Mouse (Mus musculus): ENCODE measurements at regions not wholly inside any gene's neighbourhood (a gene's known extent, or its start where the extent isn't known, plus 50 kb on each side); places are given as distances from the start of the nearest gene placed in this dataset.
A peak's percentile ranks its signal among the peaks of the same experiment; 100 is the strongest.

GRCm38 (mm10) chr14:46636364-46636763, 124.0 kb upstream of the Cdkn3 start:
- no peaks in the 10 kb centered on the region for H3K4me1 ChIP-seq (replicated peaks)
- 68% methylated on average over 6 of the region's 6 CpGs for WGBS (ENCODE audit: insufficient replicate concordance)
- H3K9ac ChIP-seq: no peak overlapping the region
- no peak overlapping the region for H3K4me3 ChIP-seq (replicated peaks)
- H3K27ac ChIP-seq: no peak overlapping the region
- H3K4me2 ChIP-seq: no peak overlapping the region
- no peaks in the 10 kb centered on the region for H3K27me3 ChIP-seq
- DNase-seq (no peak), ATAC-seq (ENCODE audit: low read depth) (peak; percentile 23; the same call in 1 of the 2 replicates)
- H3K9me3 ChIP-seq (replicated peaks): no peaks in the 10 kb centered on the region
- H3K36me3 ChIP-seq: no peaks in the 10 kb centered on the region

- Histone ChIP-seq H3K27me3 (no peaks in the 10 kb centered on the region), H3K4me2 (no peak overlapping the region), H3K4me3 (replicated peaks) (no peak overlapping the region), H3K4me1 (replicated peaks) (no peaks in the 10 kb centered on the region), H3K9me3 (replicated peaks) (no peaks in the 10 kb centered on the region), H3K9ac (no peak overlapping the region), H3K36me3 (no peaks in the 10 kb centered on the region), H3K27ac (no peak overlapping the region)
- DNase-seq (no peak), ATAC-seq (ENCODE audit: low read depth) (no peak)
- WGBS (ENCODE audit: insufficient replicate concordance): 43% methylated on average over 3 of the region's 3 CpGs
Measured at GRCm38 (mm10) chr14:46635322-46635721, 125.0 kb upstream of the Cdkn3 start.

GRCm38 (mm10) chr14:46634656-46635244, 125.6 kb upstream of the Cdkn3 start:
- H3K4me1 ChIP-seq (replicated peaks): no peaks in the 10 kb centered on the region
- no peak overlapping the region for H3K9ac ChIP-seq
- no peak for ATAC-seq (ENCODE audit: low read depth)
- no peak for DNase-seq
- H3K4me2 ChIP-seq: no peak overlapping the region
- WGBS (ENCODE audit: insufficient replicate concordance): 64% methylated on average over 12 of the region's 12 CpGs
- no peak overlapping the region for H3K4me3 ChIP-seq (replicated peaks)
- H3K27me3 ChIP-seq: no peaks in the 10 kb centered on the region
- H3K9me3 ChIP-seq (replicated peaks): no peaks in the 10 kb centered on the region
- no peaks in the 10 kb centered on the region for H3K36me3 ChIP-seq
- no peak overlapping the region for H3K27ac ChIP-seq

- no peaks in the 10 kb centered on the region for H3K9me3 ChIP-seq (replicated peaks)
- DNase-seq (no peak), ATAC-seq (ENCODE audit: low read depth) (no peak)
- no peak overlapping the region for H3K4me3 ChIP-seq (replicated peaks)
- H3K27ac ChIP-seq: no peak overlapping the region
- H3K9ac ChIP-seq: no peak overlapping the region
- H3K27me3 ChIP-seq: no peaks in the 10 kb centered on the region
- no peaks in the 10 kb centered on the region for H3K4me1 ChIP-seq (replicated peaks)
- no peak overlapping the region for H3K4me2 ChIP-seq
- H3K36me3 ChIP-seq: no peaks in the 10 kb centered on the region
- WGBS (ENCODE audit: insufficient replicate concordance): 75% methylated on average over 10 of the region's 10 CpGs
Measured at GRCm38 (mm10) chr14:46634251-46634650, 126.1 kb upstream of the Cdkn3 start.

GRCm38 (mm10) chr14:46627690-46628089, 132.7 kb upstream of the Cdkn3 start:
- Histone ChIP-seq H3K27ac (no peak overlapping the region), H3K9me3 (replicated peaks) (no peaks in the 10 kb centered on the region), H3K4me3 (replicated peaks) (no peak overlapping the region), H3K36me3 (no peaks in the 10 kb centered on the region), H3K4me1 (replicated peaks) (peaks cover 16% of the 10 kb centered on the region), H3K9ac (no peak overlapping the region), H3K27me3 (no peaks in the 10 kb centered on the region), H3K4me2 (no peak overlapping the region)
- DNase-seq: no peak
- WGBS (ENCODE audit: insufficient replicate concordance): 75% methylated on average over 5 of the region's 5 CpGs
- no peak for ATAC-seq (ENCODE audit: low read depth)

- WGBS (ENCODE audit: insufficient replicate concordance): 83% methylated on average over 7 of the region's 7 CpGs
- H3K4me1 ChIP-seq (replicated peaks): peaks cover 26% of the 10 kb centered on the region
- H3K9ac ChIP-seq: no peak overlapping the region
- H3K27me3 ChIP-seq: no peaks in the 10 kb centered on the region
- no peak for DNase-seq
- no peak overlapping the region for H3K27ac ChIP-seq
- H3K4me2 ChIP-seq: no peak overlapping the region
- no peaks in the 10 kb centered on the region for H3K36me3 ChIP-seq
- H3K4me3 ChIP-seq (replicated peaks): no peak overlapping the region
- no peaks in the 10 kb centered on the region for H3K9me3 ChIP-seq (replicated peaks)
- ATAC-seq (ENCODE audit: low read depth): no peak
Measured at GRCm38 (mm10) chr14:46625760-46626159, 134.6 kb upstream of the Cdkn3 start.

- Histone ChIP-seq H3K4me2 (no peak overlapping the region), H3K36me3 (no peaks in the 10 kb centered on the region)
- WGBS (ENCODE audit: insufficient replicate concordance): 4% methylated on average over 2 of the region's 2 CpGs
Measured at GRCm38 (mm10) chr14:46623645-46624044, 136.7 kb upstream of the Cdkn3 start.

GRCm38 (mm10) chr14:46616030-46616429, 144.3 kb upstream of the Cdkn3 start:
- H3K27me3 ChIP-seq: no peaks in the 10 kb centered on the region
- no peak overlapping the region for H3K9ac ChIP-seq
- 73% methylated on average over 9 of the region's 9 CpGs for WGBS (ENCODE audit: insufficient replicate concordance)
- H3K4me1 ChIP-seq (replicated peaks): peaks cover 17% of the 10 kb centered on the region
- H3K9me3 ChIP-seq (replicated peaks): no peaks in the 10 kb centered on the region
- H3K4me3 ChIP-seq (replicated peaks): no peak overlapping the region
- no peak for DNase-seq
- no peak overlapping the region for H3K27ac ChIP-seq
- ATAC-seq (ENCODE audit: low read depth): no peak
- H3K4me2 ChIP-seq: no peak overlapping the region
- H3K36me3 ChIP-seq: no peaks in the 10 kb centered on the region

More at GRCm38 (mm10) chr14:46623645-46624044, 136.7 kb upstream of the Cdkn3 start:
- Histone ChIP-seq H3K4me3 (replicated peaks) (no peak overlapping the region), H3K27ac (no peak overlapping the region), H3K9ac (no peak overlapping the region), H3K27me3 (no peaks in the 10 kb centered on the region), H3K9me3 (replicated peaks) (no peaks in the 10 kb centered on the region), H3K4me1 (replicated peaks) (peaks cover 26% of the 10 kb centered on the region)
- DNase-seq (no peak), ATAC-seq (ENCODE audit: low read depth) (0 out of 2 replicates have a peak, but pooled peaks have one; percentile 55)

GRCm38 (mm10) chr14:46614936-46615335, 145.4 kb upstream of the Cdkn3 start:
- Histone ChIP-seq H3K9ac (no peak overlapping the region), H3K4me3 (replicated peaks) (no peak overlapping the region), H3K9me3 (replicated peaks) (no peaks in the 10 kb centered on the region), H3K4me2 (no peak overlapping the region), H3K36me3 (no peaks in the 10 kb centered on the region), H3K27me3 (no peaks in the 10 kb centered on the region), H3K27ac (no peak overlapping the region), H3K4me1 (replicated peaks) (peaks cover 17% of the 10 kb centered on the region)
- ATAC-seq (ENCODE audit: low read depth) (no peak), DNase-seq (no peak)
- WGBS (ENCODE audit: insufficient replicate concordance): 56% methylated on average over 4 of the region's 4 CpGs

GRCm38 (mm10) chr14:46613748-46614147, 146.6 kb upstream of the Cdkn3 start:
- no peaks in the 10 kb centered on the region for H3K27me3 ChIP-seq
- H3K27ac ChIP-seq: no peak overlapping the region
- H3K36me3 ChIP-seq: no peaks in the 10 kb centered on the region
- peaks cover 17% of the 10 kb centered on the region for H3K4me1 ChIP-seq (replicated peaks)
- no peaks in the 10 kb centered on the region for H3K9me3 ChIP-seq (replicated peaks)
- H3K4me2 ChIP-seq: no peak overlapping the region
- DNase-seq: no peak
- 59% methylated on average over 4 of the region's 4 CpGs for WGBS (ENCODE audit: insufficient replicate concordance)
- no peak overlapping the region for H3K4me3 ChIP-seq (replicated peaks)
- no peak for ATAC-seq (ENCODE audit: low read depth)
- no peak overlapping the region for H3K9ac ChIP-seq

GRCm38 (mm10) chr14:46613211-46613610, 147.1 kb upstream of the Cdkn3 start:
- ATAC-seq (ENCODE audit: low read depth): no peak
- Histone ChIP-seq H3K4me3 (replicated peaks) (no peak overlapping the region), H3K9me3 (replicated peaks) (no peaks in the 10 kb centered on the region), H3K36me3 (no peaks in the 10 kb centered on the region), H3K9ac (no peak overlapping the region), H3K27me3 (no peaks in the 10 kb centered on the region), H3K4me1 (replicated peaks) (peaks cover 17% of the 10 kb centered on the region), H3K4me2 (no peak overlapping the region), H3K27ac (no peak overlapping the region)
- 76% methylated on average over 8 of the region's 8 CpGs for WGBS (ENCODE audit: insufficient replicate concordance)
- DNase-seq: no peak

- WGBS (ENCODE audit: insufficient replicate concordance): 30% methylated on average over 9 of the region's 9 CpGs
- Histone ChIP-seq H3K9me3 (replicated peaks) (no peaks in the 10 kb centered on the region), H3K4me1 (replicated peaks) (peaks cover 17% of the 10 kb centered on the region), H3K36me3 (no peaks in the 10 kb centered on the region), H3K4me2 (no peak overlapping the region), H3K27me3 (no peaks in the 10 kb centered on the region), H3K4me3 (replicated peaks) (no peak overlapping the region), H3K9ac (no peak overlapping the region), H3K27ac (no peak overlapping the region)
- ATAC-seq (ENCODE audit: low read depth): peak; percentile 69; the same call in 1 of the 2 replicates
- no peak for DNase-seq
Measured at GRCm38 (mm10) chr14:46612584-46612983, 147.8 kb upstream of the Cdkn3 start.
